Comparison of ENCODE assay signal across 9 mouse cellular contexts in the genomic region with DNA sequence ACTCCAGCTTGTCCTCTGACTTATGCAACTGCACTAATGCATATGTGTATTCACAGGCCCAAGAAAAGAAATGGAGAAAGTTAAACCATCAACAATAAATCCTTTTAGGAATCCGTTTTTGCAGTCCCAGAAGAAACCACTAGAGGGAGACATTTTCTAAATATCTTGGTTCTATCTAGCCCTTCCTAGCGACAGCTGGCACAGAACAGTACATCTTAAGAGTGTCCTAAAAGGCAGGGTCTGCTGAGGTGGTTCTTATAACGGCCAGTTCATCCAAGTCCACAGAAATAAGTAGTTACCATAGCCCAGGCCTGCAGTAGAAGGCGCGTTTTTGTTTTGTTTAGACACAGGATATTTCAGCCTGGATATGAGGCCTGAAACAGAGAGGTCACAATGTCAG. TPM values are rescaled to one million over a fixed set of nuclear protein-coding genes. Genes with fewer than 3 reads are reported as not detected.
A peak's percentile ranks its signal among the peaks of the same experiment; 100 is the strongest.
DNase-seq lines count a peak whose midpoint lies in the region; ATAC-seq and TF ChIP-seq lines count a peak whose summit lies in the region.
"Had no signal": no experiment of that assay in that cellular context is flagged by ENCODE, and none has a peak within 500 bp of the region (broad histone marks: within the 10 kb centered on the region; RNA-seq: fewer than 3 reads in every experiment).

No protein-coding gene starts in this region.

- H3K36me3 ChIP-seq in forebrain, embryonic 15.5 days = no peaks in the 10 kb centered on the region
- no peaks in the 10 kb centered on the region for H3K36me3 ChIP-seq in forebrain, embryonic 12.5 days (replicated peaks)
- no peaks in the 10 kb centered on the region for H3K36me3 ChIP-seq in midbrain, embryonic 10.5 days
- no peaks in the 10 kb centered on the region for H3K36me3 ChIP-seq in midbrain, embryonic 15.5 days (replicated peaks)
- no peaks in the 10 kb centered on the region for H3K36me3 ChIP-seq in lung, embryonic 14.5 days (ENCODE audit: insufficient read depth)
- H3K36me3 ChIP-seq: lung, embryonic 15.5 days had no signal

- peak; percentile 12 for DNase-seq in midbrain, embryonic 10.5 days (ENCODE audit: low spot score)
- DNase-seq in T-cell, adult 2 months (ENCODE audit: low spot score) = peak; percentile 3
- DNase-seq in lung, embryonic 14.5 days = peak; percentile 85

- no peak overlapping the region for H3K27ac ChIP-seq in forebrain, embryonic 15.5 days (replicated peaks)
- no peak overlapping the region for H3K27ac ChIP-seq in forebrain, embryonic 12.5 days
- no peak overlapping the region for H3K27ac ChIP-seq in midbrain, embryonic 10.5 days (replicated peaks)
- H3K27ac ChIP-seq in midbrain, embryonic 15.5 days = no peak overlapping the region
- H3K27ac ChIP-seq in lung, embryonic 14.5 days (ENCODE audit: low read depth) = no peak overlapping the region
- H3K27ac ChIP-seq: lung, embryonic 15.5 days had no signal

- H3K27me3 ChIP-seq in forebrain, embryonic 15.5 days = no peaks in the 10 kb centered on the region
- H3K27me3 ChIP-seq in forebrain, embryonic 12.5 days = no peaks in the 10 kb centered on the region
- H3K27me3 ChIP-seq in midbrain, embryonic 10.5 days (ENCODE audit: low read depth, poor library complexity, severe bottlenecking) = no peaks in the 10 kb centered on the region
- H3K27me3 ChIP-seq in midbrain, embryonic 15.5 days (replicated peaks) = no peaks in the 10 kb centered on the region
- no peaks in the 10 kb centered on the region for H3K27me3 ChIP-seq in lung, embryonic 14.5 days (ENCODE audit: insufficient read depth, low read length)
- H3K27me3 ChIP-seq: lung, embryonic 15.5 days had no signal

- peak; percentile 58 for TF ChIP-seq CTCF in lung, embryonic 14.5 days (IDR thresholded peaks at IDR 0.05; ENCODE audit: low read depth)

- no peaks in the 10 kb centered on the region for H3K9me3 ChIP-seq in forebrain, embryonic 15.5 days
- no peaks in the 10 kb centered on the region for H3K9me3 ChIP-seq in forebrain, embryonic 12.5 days
- no peaks in the 10 kb centered on the region for H3K9me3 ChIP-seq in midbrain, embryonic 10.5 days (replicated peaks)
- H3K9me3 ChIP-seq in midbrain, embryonic 15.5 days = no peaks in the 10 kb centered on the region
- no peaks in the 10 kb centered on the region for H3K9me3 ChIP-seq in lung, embryonic 14.5 days (ENCODE audit: low read depth, low read length)
- H3K9me3 ChIP-seq: lung, embryonic 15.5 days had no signal

- ATAC-seq in forebrain, embryonic 15.5 days (replicated peaks) = peak; percentile 71; the same call in 1 of the 2 replicates
- no peak for ATAC-seq in forebrain, embryonic 12.5 days (ENCODE audit: low FRiP score)
- no peak for ATAC-seq in midbrain, embryonic 15.5 days (replicated peaks)
- 0 out of 2 replicates have a peak, but pooled peaks have one; percentile 65 for ATAC-seq in erythroid progenitor cell, adult 5-6 weeks (replicated peaks; ENCODE audit: low FRiP score, poor library complexity, severe bottlenecking)
- peak; percentile 49; the same call in 1 of the 2 replicates for ATAC-seq in lung, embryonic 14.5 days (ENCODE audit: insufficient read depth)
- ATAC-seq in monocyte, adult 5-6 weeks (replicated peaks; ENCODE audit: insufficient number of reproducible peaks, low FRiP score, low TSS enrichment, poor library complexity, severe bottlenecking) = no peak

- H3K9ac ChIP-seq in forebrain, embryonic 15.5 days (replicated peaks) = no peak overlapping the region
- H3K9ac ChIP-seq in forebrain, embryonic 12.5 days = no peak overlapping the region
- no peak overlapping the region for H3K9ac ChIP-seq in midbrain, embryonic 15.5 days
- no peak overlapping the region for H3K9ac ChIP-seq in lung, embryonic 14.5 days
- H3K9ac ChIP-seq: lung, embryonic 15.5 days had no signal

- no peak overlapping the region for H3K4me2 ChIP-seq in forebrain, embryonic 15.5 days (replicated peaks)
- no peak overlapping the region for H3K4me2 ChIP-seq in forebrain, embryonic 12.5 days
- H3K4me2 ChIP-seq in midbrain, embryonic 15.5 days = no peak overlapping the region
- no peak overlapping the region for H3K4me2 ChIP-seq in lung, embryonic 14.5 days
- H3K4me2 ChIP-seq: lung, embryonic 15.5 days had no signal

- no peak overlapping the region for H3K4me3 ChIP-seq in forebrain, embryonic 15.5 days
- no peak overlapping the region for H3K4me3 ChIP-seq in forebrain, embryonic 12.5 days (replicated peaks)
- H3K4me3 ChIP-seq in midbrain, embryonic 10.5 days = no peak overlapping the region
- H3K4me3 ChIP-seq in midbrain, embryonic 15.5 days = no peak overlapping the region
- no peak overlapping the region for H3K4me3 ChIP-seq in lung, embryonic 14.5 days (ENCODE audit: low read depth, low read length)
- H3K4me3 ChIP-seq: lung, embryonic 15.5 days had no signal

- WGBS in forebrain, embryonic 15.5 days = 18% methylated on average over 5 of the region's 5 CpGs
- WGBS in forebrain, embryonic 12.5 days = 15% methylated on average over 5 of the region's 5 CpGs
- 22% methylated on average over 5 of the region's 5 CpGs for WGBS in midbrain, embryonic 10.5 days
- WGBS in midbrain, embryonic 15.5 days = 20% methylated on average over 5 of the region's 5 CpGs
- 13% methylated on average over 5 of the region's 5 CpGs for WGBS in lung, embryonic 14.5 days

- no peaks in the 10 kb centered on the region for H3K4me1 ChIP-seq in forebrain, embryonic 15.5 days
- no peaks in the 10 kb centered on the region for H3K4me1 ChIP-seq in forebrain, embryonic 12.5 days
- H3K4me1 ChIP-seq in midbrain, embryonic 10.5 days = no peaks in the 10 kb centered on the region
- H3K4me1 ChIP-seq in midbrain, embryonic 15.5 days = no peaks in the 10 kb centered on the region
- H3K4me1 ChIP-seq in lung, embryonic 14.5 days (ENCODE audit: insufficient read depth) = no peaks in the 10 kb centered on the region
- H3K4me1 ChIP-seq: lung, embryonic 15.5 days had no signal

RNA-seq across cellular contexts. Expression of gene Timm8a1, which starts 9.2 kb away (rescaled TPM):
- 46.8 and 46.9 TPM in 2 replicates for polyA plus RNA-seq in forebrain, embryonic 15.5 days (2015; fragmentation: Nextera tagmentation; extraction: Ambion mirVana)
- polyA plus RNA-seq in forebrain, embryonic 12.5 days (2016; fragmentation: Nextera tagmentation; extraction: Ambion mirVana) = 60.6 and 62.7 TPM in 2 replicates
- 83.6 and 105 TPM in 2 replicates for polyA plus RNA-seq in midbrain, embryonic 10.5 days (2016; fragmentation: Nextera tagmentation; extraction: Ambion mirVana)
- 37.8 and 38.1 TPM in 2 replicates for polyA plus RNA-seq in midbrain, embryonic 15.5 days (2015; fragmentation: Nextera tagmentation; extraction: Ambion mirVana)
- 13.8 and 15.9 TPM in 2 replicates for total RNA-seq in erythroid progenitor cell, adult 5-6 weeks (2015; ENCODE audit: low replicate concordance)
- 6.4 and 12.6 TPM in 2 replicates for total RNA-seq in erythroid progenitor cell, adult 5-6 weeks (2017; ENCODE audit: low replicate concordance)
- 81.8 and 88.5 TPM in 2 replicates for polyA plus RNA-seq in lung, embryonic 14.5 days (2014; fragmentation: Nextera tagmentation; extraction: Ambion mirVana)
- total RNA-seq in monocyte, adult 5-6 weeks (2017) = 21.1 to 35.8 TPM (median 22.5 TPM) in 3 replicates

RNA-seq across cellular contexts. Expression of gene Btk, which starts 32.5 kb away (rescaled TPM):
- 0.28 and 0.45 TPM in 2 replicates for polyA plus RNA-seq in forebrain, embryonic 15.5 days (2015; fragmentation: Nextera tagmentation; extraction: Ambion mirVana)
- 0.57 and 0.87 TPM in 2 replicates for polyA plus RNA-seq in forebrain, embryonic 12.5 days (2016; fragmentation: Nextera tagmentation; extraction: Ambion mirVana)
- 1.0 and 1.3 TPM in 2 replicates for polyA plus RNA-seq in midbrain, embryonic 10.5 days (2016; fragmentation: Nextera tagmentation; extraction: Ambion mirVana)
- 0.75 and 0.77 TPM in 2 replicates for polyA plus RNA-seq in midbrain, embryonic 15.5 days (2015; fragmentation: Nextera tagmentation; extraction: Ambion mirVana)
- total RNA-seq in erythroid progenitor cell, adult 5-6 weeks (2015; ENCODE audit: low replicate concordance) = 18.0 and 23.4 TPM in 2 replicates
- total RNA-seq in erythroid progenitor cell, adult 5-6 weeks (2017; ENCODE audit: low replicate concordance) = 8.9 and 12.6 TPM in 2 replicates
- polyA plus RNA-seq in lung, embryonic 14.5 days (2014; fragmentation: Nextera tagmentation; extraction: Ambion mirVana) = 0.84 and 1.2 TPM in 2 replicates
- 35.8 to 82.3 TPM (median 41.6 TPM) in 3 replicates for total RNA-seq in monocyte, adult 5-6 weeks (2017)

RNA-seq across cellular contexts. Expression of gene Rpl36a, which starts 34.6 kb away (rescaled TPM):
- 220 and 235 TPM in 2 replicates for polyA plus RNA-seq in forebrain, embryonic 15.5 days (2015; fragmentation: Nextera tagmentation; extraction: Ambion mirVana)
- 298 and 303 TPM in 2 replicates for polyA plus RNA-seq in forebrain, embryonic 12.5 days (2016; fragmentation: Nextera tagmentation; extraction: Ambion mirVana)
- 260 and 328 TPM in 2 replicates for polyA plus RNA-seq in midbrain, embryonic 10.5 days (2016; fragmentation: Nextera tagmentation; extraction: Ambion mirVana)
- 155 and 158 TPM in 2 replicates for polyA plus RNA-seq in midbrain, embryonic 15.5 days (2015; fragmentation: Nextera tagmentation; extraction: Ambion mirVana)
- total RNA-seq in erythroid progenitor cell, adult 5-6 weeks (2015; ENCODE audit: low replicate concordance) = 511 and 528 TPM in 2 replicates
- total RNA-seq in erythroid progenitor cell, adult 5-6 weeks (2017; ENCODE audit: low replicate concordance) = 549 and 1,031 TPM in 2 replicates
- 491 and 582 TPM in 2 replicates for polyA plus RNA-seq in lung, embryonic 14.5 days (2014; fragmentation: Nextera tagmentation; extraction: Ambion mirVana)
- total RNA-seq in monocyte, adult 5-6 weeks (2017) = 764 to 1,331 TPM (median 951 TPM) in 3 replicates

RNA-seq across cellular contexts. Expression of gene Gla, which starts 50.0 kb away (rescaled TPM):
- polyA plus RNA-seq in forebrain, embryonic 15.5 days (2015; fragmentation: Nextera tagmentation; extraction: Ambion mirVana) = 2.9 and 3.4 TPM in 2 replicates
- polyA plus RNA-seq in forebrain, embryonic 12.5 days (2016; fragmentation: Nextera tagmentation; extraction: Ambion mirVana) = 3.6 and 4.4 TPM in 2 replicates
- polyA plus RNA-seq in midbrain, embryonic 10.5 days (2016; fragmentation: Nextera tagmentation; extraction: Ambion mirVana) = 7.9 and 9.2 TPM in 2 replicates
- 3.7 and 6.2 TPM in 2 replicates for polyA plus RNA-seq in midbrain, embryonic 15.5 days (2015; fragmentation: Nextera tagmentation; extraction: Ambion mirVana)
- 1.3 TPM in 1 of 2 replicates, not detected in the other for total RNA-seq in erythroid progenitor cell, adult 5-6 weeks (2015; ENCODE audit: low replicate concordance)
- 1.4 and 2.1 TPM in 2 replicates for total RNA-seq in erythroid progenitor cell, adult 5-6 weeks (2017; ENCODE audit: low replicate concordance)
- polyA plus RNA-seq in lung, embryonic 14.5 days (2014; fragmentation: Nextera tagmentation; extraction: Ambion mirVana) = 3.0 and 5.1 TPM in 2 replicates
- 10.8 to 17.9 TPM (median 14.2 TPM) in 3 replicates for total RNA-seq in monocyte, adult 5-6 weeks (2017)

RNA-seq across cellular contexts. Expression of gene Hnrnph2, which starts 50.1 kb away (rescaled TPM):
- polyA plus RNA-seq in forebrain, embryonic 15.5 days (2015; fragmentation: Nextera tagmentation; extraction: Ambion mirVana) = 174 and 177 TPM in 2 replicates
- polyA plus RNA-seq in forebrain, embryonic 12.5 days (2016; fragmentation: Nextera tagmentation; extraction: Ambion mirVana) = 213 and 222 TPM in 2 replicates
- 224 and 230 TPM in 2 replicates for polyA plus RNA-seq in midbrain, embryonic 10.5 days (2016; fragmentation: Nextera tagmentation; extraction: Ambion mirVana)
- 145 and 146 TPM in 2 replicates for polyA plus RNA-seq in midbrain, embryonic 15.5 days (2015; fragmentation: Nextera tagmentation; extraction: Ambion mirVana)
- total RNA-seq in erythroid progenitor cell, adult 5-6 weeks (2015; ENCODE audit: low replicate concordance) = 59.8 and 69.6 TPM in 2 replicates
- total RNA-seq in erythroid progenitor cell, adult 5-6 weeks (2017; ENCODE audit: low replicate concordance) = 86.5 and 95.0 TPM in 2 replicates
- 112 TPM in 2 replicates for polyA plus RNA-seq in lung, embryonic 14.5 days (2014; fragmentation: Nextera tagmentation; extraction: Ambion mirVana)
- 217 to 274 TPM (median 232 TPM) in 3 replicates for total RNA-seq in monocyte, adult 5-6 weeks (2017)

Comparison
In these comparisons a context has a peak if more than half of its experiments do, and no peak if none do; other contexts are left out.
1. ATAC-seq: peak in forebrain, embryonic 15.5 days (single experiment), erythroid progenitor cell, adult 5-6 weeks (single experiment) and lung, embryonic 14.5 days (single experiment); none in forebrain, embryonic 12.5 days (single experiment), midbrain, embryonic 15.5 days (single experiment) and monocyte, adult 5-6 weeks (single experiment).
2. DNase-seq: peak in every context shown above with its lines; median percentile 85 in lung, embryonic 14.5 days; 12 in midbrain, embryonic 10.5 days; 3 in T-cell, adult 2 months.